Mouse (Mus musculus) embryonic facial prominence, embryonic 12.5 days (tissue): ENCODE results near the gene Rnf169. TPM values are rescaled to one million over a fixed set of nuclear protein-coding genes. Genes with fewer than 3 reads are reported as not detected.

Experiments
- ATAC-seq: fragments of 200-750 bp; cut with Nextera tagmentation; 2 replicates; pipeline ENCODE4 v1.8.0; 2017; ENCODE audit not compliant: insufficient number of reproducible peaks, insufficient read depth, low FRiP score, low TSS enrichment
- H3K27ac ChIP-seq: fragments of 300-500 bp; sonication (generic); 2 replicates; pipeline ENCODE4 v1.5.1; 2016; ENCODE audit warnings: mild to moderate bottlenecking
- H3K27me3 ChIP-seq: fragments of 300-500 bp; sonication (generic); 2 replicates; pipeline ENCODE4 v1.6.1; 2016; ENCODE audit warnings: mild to moderate bottlenecking, moderate library complexity
- H3K36me3 ChIP-seq: fragments of 300-500 bp; sonication (generic); 2 replicates; pipeline ENCODE4 v1.6.1; 2016; ENCODE audit warnings: mild to moderate bottlenecking
- H3K4me1 ChIP-seq: fragments of 300-500 bp; sonication (generic); 2 replicates; pipeline ENCODE4 v1.6.1; 2016
- H3K4me2 ChIP-seq: fragments of 300-500 bp; sonication (generic); replicated peaks from 2 replicates; pipeline ENCODE4 v1.6.1; 2016; ENCODE audit warnings: mild to moderate bottlenecking, moderate library complexity
- H3K4me3 ChIP-seq: fragments of 300-500 bp; sonication (generic); 2 replicates; pipeline ENCODE4 v1.5.1; 2016; ENCODE audit warnings: mild to moderate bottlenecking
- H3K9ac ChIP-seq: fragments of 300-500 bp; sonication (generic); 2 replicates; pipeline ENCODE4 v1.6.1; 2016; ENCODE audit warnings: mild to moderate bottlenecking, moderate library complexity
- H3K9me3 ChIP-seq: fragments of 300-500 bp; sonication (generic); 2 replicates; pipeline ENCODE4 v1.6.1; 2016; ENCODE audit warnings: mild to moderate bottlenecking, moderate library complexity
- WGBS: fragments of 180-500 bp; shearing (Covaris S2); methylation state at CpG from one replicate; pipeline ENCODE4 v1.1.7; 2016; 5-methylcytosine and 5-hydroxymethylcytosine counted together
- polyA plus RNA-seq: library from polyadenylated mRNA; unstranded; fragments of >200 nt; fragmentation: Nextera tagmentation; extraction: Ambion mirVana; gene quantifications from 2 replicates; pipeline ENCODE4 v1.2.1, GENCODE M21; 2016

Rnf169 gene
- polyA plus RNA-seq, 1 experiment from 2014 or later = 8.1 TPM

GRCm38 (mm10) chr7:99904421-99905005 is 75.7 kb downstream of the Rnf169 start:
- no peak for ATAC-seq
- 51% methylated on average over 3 of the region's 3 CpGs for WGBS
- Histone ChIP-seq H3K27ac (no peak overlapping the region), H3K36me3 (no peaks in the 10 kb centered on the region), H3K4me3 (no peak overlapping the region), H3K27me3 (no peaks in the 10 kb centered on the region), H3K9ac (no peak overlapping the region), H3K4me2 (no peak overlapping the region), H3K4me1 (no peaks in the 10 kb centered on the region), H3K9me3 (no peaks in the 10 kb centered on the region)

- H3K36me3 ChIP-seq = no peaks in the 10 kb centered on the region
- no peak overlapping the region for H3K27ac ChIP-seq
- H3K4me1 ChIP-seq = no peaks in the 10 kb centered on the region
- H3K9me3 ChIP-seq = no peaks in the 10 kb centered on the region
- no peaks in the 10 kb centered on the region for H3K27me3 ChIP-seq
- H3K4me2 ChIP-seq = no peak overlapping the region
- 75% methylated on average over 11 of the region's 11 CpGs for WGBS
- no peak overlapping the region for H3K4me3 ChIP-seq
- ATAC-seq = no peak
- H3K9ac ChIP-seq = no peak overlapping the region
Measured at GRCm38 (mm10) chr7:99902918-99903665, 77.2 kb downstream of the Rnf169 start.

GRCm38 (mm10) chr7:99902208-99902607 is 78.0 kb downstream of the Rnf169 start:
- H3K9me3 ChIP-seq = no peaks in the 10 kb centered on the region
- no peak for ATAC-seq
- H3K9ac ChIP-seq = no peak overlapping the region
- H3K27ac ChIP-seq = no peak overlapping the region
- no peak overlapping the region for H3K4me2 ChIP-seq
- no peaks in the 10 kb centered on the region for H3K4me1 ChIP-seq
- 69% methylated on average over 4 of the region's 4 CpGs for WGBS
- no peaks in the 10 kb centered on the region for H3K36me3 ChIP-seq
- H3K4me3 ChIP-seq = no peak overlapping the region
- H3K27me3 ChIP-seq = no peaks in the 10 kb centered on the region

- Histone ChIP-seq H3K9ac (no peak overlapping the region), H3K4me2 (no peak overlapping the region), H3K27me3 (no peaks in the 10 kb centered on the region), H3K36me3 (no peaks in the 10 kb centered on the region), H3K4me3 (no peak overlapping the region), H3K9me3 (no peaks in the 10 kb centered on the region), H3K27ac (no peak overlapping the region), H3K4me1 (no peaks in the 10 kb centered on the region)
- no peak for ATAC-seq
- 77% methylated on average over 4 of the region's 4 CpGs for WGBS
Measured at GRCm38 (mm10) chr7:99896905-99897304, 83.3 kb downstream of the Rnf169 start.

- H3K27ac ChIP-seq = no peak overlapping the region
- ATAC-seq = no peak
- WGBS = 77% methylated on average over 6 of the region's 6 CpGs
Measured at GRCm38 (mm10) chr7:99894478-99894877, 85.8 kb downstream of the Rnf169 start.

GRCm38 (mm10) chr7:99893967-99894366 is 86.3 kb downstream of the Rnf169 start:
- H3K36me3 ChIP-seq = no peaks in the 10 kb centered on the region
- no peaks in the 10 kb centered on the region for H3K27me3 ChIP-seq
- no peak overlapping the region for H3K9ac ChIP-seq
- no peaks in the 10 kb centered on the region for H3K9me3 ChIP-seq
- H3K4me2 ChIP-seq = no peak overlapping the region
- ATAC-seq = no peak
- WGBS = 58% methylated on average over 3 of the region's 3 CpGs
- H3K27ac ChIP-seq = no peak overlapping the region
- H3K4me1 ChIP-seq = no peaks in the 10 kb centered on the region
- H3K4me3 ChIP-seq = no peak overlapping the region

More at GRCm38 (mm10) chr7:99894478-99894877, 85.8 kb downstream of the Rnf169 start:
- H3K27me3 ChIP-seq = no peaks in the 10 kb centered on the region
- H3K36me3 ChIP-seq = no peaks in the 10 kb centered on the region
- no peak overlapping the region for H3K4me2 ChIP-seq
- no peaks in the 10 kb centered on the region for H3K4me1 ChIP-seq
- H3K9me3 ChIP-seq = no peaks in the 10 kb centered on the region
- no peak overlapping the region for H3K4me3 ChIP-seq
- no peak overlapping the region for H3K9ac ChIP-seq

GRCm38 (mm10) chr7:99892351-99892750 is 87.9 kb downstream of the Rnf169 start:
- H3K27ac ChIP-seq = no peak overlapping the region
- 88% methylated on average over 2 of the region's 2 CpGs for WGBS
- no peaks in the 10 kb centered on the region for H3K9me3 ChIP-seq
- H3K4me2 ChIP-seq = no peak overlapping the region
- no peaks in the 10 kb centered on the region for H3K4me1 ChIP-seq
- H3K27me3 ChIP-seq = no peaks in the 10 kb centered on the region
- no peak overlapping the region for H3K4me3 ChIP-seq
- ATAC-seq = no peak
- no peak overlapping the region for H3K9ac ChIP-seq
- no peaks in the 10 kb centered on the region for H3K36me3 ChIP-seq

GRCm38 (mm10) chr7:99891471-99891870 is 88.8 kb downstream of the Rnf169 start:
- H3K9ac ChIP-seq = no peak overlapping the region
- no peak overlapping the region for H3K4me3 ChIP-seq
- no peak for ATAC-seq
- H3K36me3 ChIP-seq = no peaks in the 10 kb centered on the region
- H3K27ac ChIP-seq = no peak overlapping the region
- no peaks in the 10 kb centered on the region for H3K9me3 ChIP-seq
- 31% methylated on average over 3 of the region's 3 CpGs for WGBS
- no peaks in the 10 kb centered on the region for H3K27me3 ChIP-seq
- H3K4me1 ChIP-seq = no peaks in the 10 kb centered on the region
- no peak overlapping the region for H3K4me2 ChIP-seq

GRCm38 (mm10) chr7:99890168-99890755 is 90.0 kb downstream of the Rnf169 start:
- H3K9me3 ChIP-seq = no peaks in the 10 kb centered on the region
- no peaks in the 10 kb centered on the region for H3K27me3 ChIP-seq
- WGBS = 58% methylated on average over 3 of the region's 3 CpGs
- ATAC-seq = no peak
- H3K4me2 ChIP-seq = no peak overlapping the region
- no peak overlapping the region for H3K4me3 ChIP-seq
- no peak overlapping the region for H3K9ac ChIP-seq
- H3K27ac ChIP-seq = no peak overlapping the region
- no peaks in the 10 kb centered on the region for H3K36me3 ChIP-seq
- no peaks in the 10 kb centered on the region for H3K4me1 ChIP-seq

GRCm38 (mm10) chr7:99889175-99889880 is 90.9 kb downstream of the Rnf169 start:
- Histone ChIP-seq H3K36me3 (no peaks in the 10 kb centered on the region), H3K4me1 (no peaks in the 10 kb centered on the region), H3K9ac (no peak overlapping the region), H3K9me3 (no peaks in the 10 kb centered on the region), H3K4me3 (no peak overlapping the region), H3K27me3 (no peaks in the 10 kb centered on the region), H3K27ac (no peak overlapping the region), H3K4me2 (no peak overlapping the region)
- no peak for ATAC-seq
- WGBS = 43% methylated on average over 10 of the region's 10 CpGs

GRCm38 (mm10) chr7:99887743-99888142 is 92.5 kb downstream of the Rnf169 start:
- no peaks in the 10 kb centered on the region for H3K27me3 ChIP-seq
- no peaks in the 10 kb centered on the region for H3K4me1 ChIP-seq
- H3K9me3 ChIP-seq = no peaks in the 10 kb centered on the region
- no peak overlapping the region for H3K4me3 ChIP-seq
- H3K9ac ChIP-seq = no peak overlapping the region
- no peak for ATAC-seq
- H3K36me3 ChIP-seq = no peaks in the 10 kb centered on the region
- H3K4me2 ChIP-seq = no peak overlapping the region
- H3K27ac ChIP-seq = no peak overlapping the region
